Mouse (Mus musculus) thymus, postnatal 25 days (tissue): ENCODE measurements at regions not wholly inside any gene's neighbourhood (a gene's known extent, or its start where the extent isn't known, plus 50 kb on each side); places are given as distances from the start of the nearest gene placed in this dataset.

Experiments used
- DNase-seq: peaks from one replicate; pipeline ENCODE4 v3.0.0; 2022

DNA sequence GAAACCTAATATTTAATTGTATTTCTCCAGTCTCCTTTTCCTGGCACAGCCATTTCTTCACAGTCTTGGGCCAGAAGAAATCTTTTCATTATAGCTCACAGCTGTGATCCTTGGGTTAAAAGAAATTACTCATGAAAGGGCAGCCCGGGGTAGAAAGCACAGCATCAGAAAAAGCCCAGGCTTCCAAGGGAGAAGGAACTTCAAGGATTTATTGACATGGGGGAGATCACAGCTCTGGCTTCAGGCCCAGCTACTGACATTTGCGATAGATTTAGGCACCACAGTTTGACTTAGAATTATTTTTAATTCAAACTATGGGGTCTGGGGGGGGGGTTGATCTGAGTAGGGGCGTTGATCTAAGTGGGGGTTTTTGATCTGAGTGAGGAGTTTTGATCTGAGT lies 291.3 kb downstream of the Gm9195 start:
- no peak for DNase-seq

DNA sequence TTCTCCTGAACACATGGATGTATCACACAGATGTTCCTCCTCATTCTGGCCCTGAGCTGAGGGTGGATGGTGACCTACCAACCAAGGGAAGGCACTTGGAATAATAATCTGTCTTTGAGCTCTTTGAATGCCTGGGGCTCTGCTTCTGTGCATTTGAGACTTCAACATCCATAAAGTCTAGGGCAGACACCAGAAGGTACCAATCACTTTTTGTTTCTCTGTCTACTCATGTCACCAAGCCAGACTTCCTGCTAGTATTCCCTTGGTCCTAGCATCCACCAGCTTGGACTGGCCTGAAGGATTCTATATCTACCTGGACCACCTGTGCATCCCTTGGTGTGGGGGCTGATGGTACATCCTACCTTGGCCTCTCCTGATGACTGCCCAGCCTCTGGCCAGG lies 291.7 kb downstream of the Gm9195 start:
- DNase-seq: no peak

DNA sequence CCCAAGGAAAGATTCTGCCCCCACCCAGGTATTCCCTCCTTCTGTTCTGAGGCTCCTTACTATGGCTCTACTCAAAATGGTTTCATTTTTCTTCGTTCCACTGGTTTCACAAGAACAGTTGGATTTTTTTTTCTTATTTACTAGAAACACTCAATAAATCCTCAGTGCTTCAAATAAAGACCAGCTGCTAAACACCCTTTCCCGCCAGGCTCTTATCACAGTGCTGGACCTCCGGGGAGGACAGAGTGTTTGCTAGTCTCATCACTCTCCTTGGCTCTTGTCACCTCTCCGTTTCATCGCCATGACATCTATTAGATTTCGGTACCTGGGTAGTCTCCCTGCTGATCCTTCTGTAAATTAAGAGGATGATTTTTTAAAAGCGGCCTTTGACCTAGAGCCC lies 293.7 kb downstream of the Gm9195 start:
- no peak for DNase-seq

DNA sequence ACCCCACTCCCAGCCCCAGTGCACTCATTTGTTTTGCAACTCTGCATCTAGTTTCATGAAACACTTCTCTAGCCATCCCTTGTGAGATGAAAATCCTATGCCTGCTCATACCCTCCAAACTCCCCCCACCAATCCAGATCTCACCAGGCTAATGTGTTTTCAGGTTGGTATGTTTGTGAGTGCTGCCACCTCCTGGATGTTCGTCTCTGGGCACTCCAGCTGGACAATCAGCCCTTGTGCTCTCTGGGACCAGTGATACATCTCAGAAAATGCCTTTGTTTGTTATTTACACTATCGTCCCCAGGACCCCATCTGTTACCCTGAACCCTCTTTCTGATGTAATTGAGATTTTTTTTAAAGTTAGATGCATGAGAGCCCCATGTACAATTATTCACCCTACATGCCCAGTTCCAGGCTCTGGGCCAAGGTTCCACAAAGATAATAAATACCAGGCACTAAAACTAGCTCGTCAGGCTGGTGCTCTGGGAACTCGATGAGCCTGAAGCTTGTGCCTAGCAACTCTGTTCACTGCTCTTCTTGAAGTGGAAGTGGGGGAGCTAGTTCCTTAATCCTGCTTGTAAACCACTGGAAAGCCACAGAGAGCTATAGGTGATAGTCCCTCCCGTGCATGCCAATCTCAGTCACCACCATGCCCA lies 304.2 kb downstream of the Gm9195 start:
- DNase-seq: no peak

DNA sequence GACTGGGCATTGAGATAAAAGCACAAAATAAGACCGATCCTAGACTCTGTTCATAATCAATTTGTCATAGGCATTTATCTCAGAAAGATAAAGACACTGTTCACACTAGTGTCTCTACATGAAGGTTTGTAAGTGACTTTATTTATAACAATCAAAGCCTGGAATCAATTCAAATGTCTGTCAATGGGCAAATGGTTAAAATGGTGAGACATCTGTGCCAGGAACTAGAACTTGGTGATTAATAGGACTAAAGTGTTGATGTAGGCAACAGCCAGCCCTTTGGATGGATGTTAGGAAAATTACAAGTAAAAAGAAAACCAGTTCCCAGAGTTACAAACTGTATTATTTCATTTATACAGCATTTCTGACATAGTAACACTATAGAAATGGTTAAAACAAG lies 315.9 kb downstream of the Gm9195 start:
- DNase-seq: no peak

DNA sequence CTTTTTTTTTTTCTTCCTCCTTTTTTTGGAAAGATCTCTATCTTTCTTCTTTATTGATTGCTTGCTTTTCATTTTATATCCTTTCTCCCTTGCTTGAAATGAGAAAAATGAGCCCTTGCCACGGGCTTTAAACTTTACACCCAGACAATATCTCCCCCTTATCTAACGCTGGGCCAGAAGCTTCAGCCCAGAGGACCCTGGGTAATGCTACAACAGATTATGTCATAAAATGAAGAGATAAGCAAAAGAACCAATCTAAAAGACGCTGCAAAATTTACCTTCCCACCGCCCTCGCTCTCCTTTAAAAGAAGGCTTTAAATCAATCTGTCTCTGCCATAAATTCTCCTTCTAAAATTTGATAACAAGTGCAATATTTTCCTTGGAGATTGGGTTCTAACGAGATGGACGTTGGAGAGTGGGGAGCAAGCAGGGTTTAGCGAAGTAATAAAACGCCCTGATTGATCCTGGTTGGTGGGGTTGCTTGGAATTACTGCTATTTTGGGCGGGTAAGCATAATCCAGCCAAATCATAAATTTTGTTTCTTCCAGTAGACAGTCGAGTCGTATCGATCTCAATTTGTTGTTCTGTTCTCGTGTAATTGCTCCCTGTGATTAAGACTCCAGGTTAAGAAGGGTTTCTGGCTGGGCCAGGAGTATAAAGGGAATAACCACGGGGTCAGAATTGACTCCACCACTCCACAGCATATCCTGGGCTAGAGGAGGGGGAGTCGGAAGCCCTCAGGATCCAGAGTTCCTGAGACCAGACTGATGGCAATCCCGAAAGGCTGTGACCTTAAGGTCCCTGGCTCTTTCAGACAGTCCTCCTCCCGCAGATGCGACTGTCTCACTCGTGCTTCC lies 318.9 kb downstream of the Gm9195 start:
- DNase-seq: no peak

DNA sequence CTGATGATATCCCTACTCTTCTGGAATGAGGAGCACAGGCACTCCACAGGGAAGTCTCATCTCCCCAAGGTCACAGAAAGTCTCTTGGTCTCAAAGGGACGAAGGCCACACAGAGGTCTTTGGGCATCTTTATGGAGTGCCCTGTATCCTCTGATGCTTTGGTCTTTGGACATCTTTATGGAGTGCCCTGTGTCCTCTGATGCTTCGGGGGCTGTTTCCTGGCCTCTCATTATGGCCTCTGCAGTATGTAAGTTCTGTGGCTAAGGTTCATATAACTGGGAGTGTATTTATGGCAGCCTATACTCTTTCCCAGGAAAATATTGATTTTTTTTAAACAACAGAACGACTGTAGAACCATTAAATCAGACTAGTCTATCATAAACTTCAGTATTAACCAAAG lies 319.9 kb downstream of the Gm9195 start:
- DNase-seq: no peak

DNA sequence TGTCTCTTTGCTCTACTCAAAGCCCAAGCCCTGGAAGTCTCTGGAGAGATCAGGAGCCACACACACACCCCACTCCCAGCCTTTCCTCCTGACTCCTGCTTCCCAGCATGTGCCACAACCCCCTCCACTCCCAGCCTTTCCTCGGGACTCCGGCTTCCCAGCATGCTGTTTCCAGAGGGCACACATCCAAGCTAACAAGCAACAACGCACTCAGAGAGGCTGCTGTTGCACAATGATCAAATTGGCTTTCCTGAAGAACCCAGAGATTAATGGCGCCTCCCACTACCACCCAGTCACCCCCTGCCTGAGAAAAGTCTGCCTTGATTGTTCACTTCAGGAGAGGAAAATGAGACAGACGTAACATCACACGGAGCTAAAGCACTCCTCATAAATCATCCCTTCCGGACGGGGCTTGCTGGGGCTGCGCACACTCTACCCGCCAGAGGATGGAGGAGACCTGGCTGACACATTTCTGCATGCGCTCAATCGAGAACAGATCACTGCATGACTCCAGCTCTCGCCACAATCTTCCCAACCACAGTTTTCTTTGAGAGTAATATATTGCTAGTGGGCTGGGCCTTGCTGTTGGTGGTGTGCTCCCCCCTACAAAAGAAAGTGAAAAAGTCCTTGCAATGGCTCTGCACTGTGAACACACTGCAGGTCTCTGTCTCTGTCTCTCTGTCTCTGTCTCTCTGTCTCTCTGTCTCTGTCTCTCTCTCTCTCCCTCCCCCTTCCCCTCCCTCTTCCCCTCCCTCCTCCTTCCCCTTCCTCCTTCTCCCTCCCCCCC lies 332.9 kb downstream of the Gm9195 start:
- no peak for DNase-seq

DNA sequence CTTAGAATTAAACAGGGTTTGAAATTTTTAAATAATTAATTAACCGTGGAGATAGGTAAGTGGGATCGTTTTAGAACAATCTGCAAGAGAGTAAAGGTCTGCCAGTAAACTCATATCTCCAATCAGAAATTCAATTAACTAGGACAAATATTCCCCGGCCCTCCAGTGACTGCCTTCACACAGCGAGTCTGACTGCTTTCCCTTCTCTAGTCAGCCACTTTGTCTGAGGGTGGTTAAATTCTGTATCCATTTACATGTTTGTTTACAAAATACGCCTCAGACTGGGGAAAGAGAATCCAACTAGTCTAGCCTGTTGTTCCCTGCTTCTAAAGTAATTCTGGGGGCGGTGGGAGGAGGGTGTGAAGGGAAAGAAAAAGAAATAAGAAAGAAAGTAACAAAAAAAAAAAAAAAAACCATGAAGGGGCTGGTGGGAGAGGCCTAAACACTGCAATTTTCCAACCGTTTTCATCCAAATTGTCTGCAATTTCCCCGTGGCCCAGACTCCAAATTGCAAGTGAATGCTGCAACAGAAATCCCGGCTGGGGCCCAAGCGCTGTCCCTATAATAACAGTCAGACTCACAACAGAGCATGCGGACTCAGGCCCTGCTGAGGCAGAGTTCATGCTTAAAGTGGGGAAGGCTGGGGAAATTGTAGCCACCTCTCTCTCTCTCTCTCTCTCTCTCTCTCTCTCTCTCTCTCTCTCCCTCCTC lies 336.3 kb downstream of the Gm9195 start:
- no peak for DNase-seq

DNA sequence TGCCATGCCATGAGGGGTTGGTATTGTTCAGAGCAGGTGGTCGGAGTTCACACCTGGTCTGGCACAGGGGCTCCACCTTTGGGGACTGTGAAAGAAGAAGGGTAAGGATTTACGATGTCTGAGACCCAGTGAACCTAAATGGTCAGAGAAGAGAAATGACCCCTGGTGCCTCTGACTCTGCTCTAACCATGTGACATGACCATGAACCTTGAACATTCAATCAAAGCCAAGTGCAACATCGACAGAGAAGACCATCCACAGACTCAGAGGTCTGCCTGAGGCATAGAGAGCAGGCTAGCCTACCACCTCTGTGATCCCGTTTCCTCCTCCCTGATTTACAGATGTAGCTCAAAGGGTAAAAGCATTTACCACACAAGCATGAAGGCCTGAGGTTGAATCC lies 340.0 kb downstream of the Gm9195 start:
- DNase-seq: no peak

DNA sequence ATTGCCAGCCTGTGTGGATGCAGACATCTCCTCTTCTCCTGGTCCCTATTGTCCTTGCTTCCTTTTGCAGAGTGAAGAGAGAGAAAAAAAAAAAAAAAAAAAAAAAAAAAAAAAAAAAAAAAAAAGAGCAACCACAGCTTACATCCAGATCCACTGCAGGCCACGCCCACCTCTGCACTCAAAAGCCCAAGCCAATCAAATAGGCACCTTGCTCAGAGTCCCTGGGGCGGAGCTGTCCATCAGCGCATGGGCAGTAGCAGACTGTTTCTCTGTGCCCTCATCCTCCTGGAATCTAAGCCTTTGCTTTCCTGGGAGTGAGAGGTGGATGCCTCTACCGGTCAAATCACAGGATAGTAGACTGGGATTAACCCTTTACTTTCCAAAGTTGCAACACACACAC lies 342.2 kb downstream of the Gm9195 start:
- DNase-seq: no peak

DNA sequence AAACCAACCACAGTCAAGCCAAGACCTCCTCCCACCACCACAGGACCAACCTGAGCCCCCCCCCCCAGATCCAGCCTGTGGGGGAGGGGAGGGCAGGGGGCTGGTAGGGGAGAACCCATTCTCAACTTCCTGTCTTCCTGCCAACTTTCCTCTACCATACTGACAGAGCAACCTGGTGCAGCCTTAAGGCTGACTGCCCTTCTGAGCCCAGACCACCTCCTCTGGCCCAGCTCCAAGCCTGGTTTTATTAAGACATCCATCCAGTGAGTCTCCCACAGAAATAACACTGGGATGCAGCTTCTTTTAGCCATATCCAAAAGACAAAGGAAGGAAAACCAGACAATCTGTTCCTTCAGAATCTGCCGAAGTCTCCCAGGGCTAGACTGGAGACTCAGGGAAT lies 342.8 kb downstream of the Gm9195 start:
- no peak for DNase-seq

DNA sequence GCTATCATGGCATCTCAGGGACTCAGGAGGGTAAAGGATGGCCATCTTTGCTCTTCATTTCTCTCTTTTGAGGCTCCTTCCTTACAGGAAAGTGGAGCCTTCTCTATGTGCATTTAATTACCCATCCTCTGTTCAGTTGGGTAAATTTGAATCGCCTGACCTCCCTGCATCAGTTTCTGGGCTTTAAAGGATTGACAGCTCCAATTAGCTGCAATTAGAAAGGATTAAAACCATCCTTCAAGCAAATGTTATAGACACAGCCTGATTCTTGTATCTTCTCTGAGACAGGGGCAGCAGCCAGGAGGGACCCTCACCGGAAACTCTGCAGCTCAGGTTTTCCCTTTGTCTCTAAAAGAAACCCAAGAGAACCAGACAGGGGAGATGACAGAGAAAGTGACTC lies 345.3 kb downstream of the Gm9195 start:
- DNase-seq: no peak

DNA sequence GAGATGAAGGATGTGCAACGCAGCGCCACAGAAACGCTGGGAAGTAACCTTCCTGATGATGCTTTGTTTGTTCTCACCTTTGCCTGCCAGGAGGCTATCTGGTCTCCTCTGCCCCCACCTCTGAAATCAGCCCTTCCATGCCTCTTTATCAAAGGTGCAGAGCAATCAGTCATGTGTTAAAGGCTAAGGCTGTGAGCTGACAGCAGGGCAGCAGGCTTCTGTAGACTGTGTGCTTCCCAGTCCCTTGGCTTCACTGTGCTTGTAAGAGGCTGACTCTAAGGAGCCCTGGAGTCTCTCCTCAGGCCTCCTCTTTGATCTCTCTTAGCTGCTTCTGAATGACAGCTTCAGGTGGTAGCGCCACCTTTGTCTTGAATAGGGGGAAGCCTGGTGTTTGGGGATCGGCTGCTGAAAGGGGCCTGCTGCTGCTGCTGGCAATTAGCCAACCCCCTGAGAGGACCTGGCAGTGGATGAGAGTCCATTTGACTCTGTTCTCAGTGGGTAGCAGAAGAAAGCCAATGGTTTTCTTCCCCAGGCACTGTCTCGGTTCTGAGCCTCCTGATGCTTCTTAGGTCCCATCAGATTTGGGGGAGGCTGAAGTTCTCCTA lies 348.7 kb downstream of the Gm9195 start:
- DNase-seq: no peak

DNA sequence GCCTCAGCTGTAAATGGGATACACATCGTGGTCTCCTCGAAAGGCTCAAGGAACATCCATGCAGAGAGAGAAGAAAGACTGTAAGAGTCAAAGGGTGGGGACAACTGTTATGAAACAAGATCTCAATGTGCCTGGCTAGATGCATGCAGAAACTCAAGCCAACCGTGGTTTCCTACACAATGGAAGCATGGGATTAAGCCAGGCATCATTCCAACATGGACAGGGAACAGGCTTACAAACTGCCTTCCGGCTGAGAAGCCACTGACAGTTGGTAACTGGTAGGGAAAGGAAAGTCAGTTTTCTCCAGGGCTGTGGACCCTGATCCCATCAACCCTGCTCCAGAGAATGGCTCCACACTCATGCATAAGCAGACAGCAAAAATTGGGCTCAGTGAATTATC lies 350.5 kb downstream of the Gm9195 start:
- no peak for DNase-seq

DNA sequence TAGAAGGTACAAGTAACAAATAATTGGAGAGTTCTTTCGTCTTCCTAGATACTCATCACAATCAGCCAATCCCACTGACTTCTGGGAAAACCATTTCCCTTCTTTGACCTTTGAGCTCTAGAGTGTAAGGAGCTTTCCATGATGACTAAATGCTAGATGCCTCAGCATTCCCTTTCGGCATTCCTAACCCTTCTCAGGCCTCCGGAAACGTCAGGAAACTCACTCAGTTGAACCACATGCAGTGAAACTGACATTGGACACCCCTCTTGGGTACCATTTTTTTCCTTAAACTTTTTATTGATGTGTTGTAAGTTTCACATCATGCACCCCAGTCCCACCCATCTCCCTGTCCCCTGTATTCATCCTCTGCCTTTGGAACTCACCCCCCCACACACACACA lies 361.5 kb downstream of the Gm9195 start:
- DNase-seq: no peak

DNA sequence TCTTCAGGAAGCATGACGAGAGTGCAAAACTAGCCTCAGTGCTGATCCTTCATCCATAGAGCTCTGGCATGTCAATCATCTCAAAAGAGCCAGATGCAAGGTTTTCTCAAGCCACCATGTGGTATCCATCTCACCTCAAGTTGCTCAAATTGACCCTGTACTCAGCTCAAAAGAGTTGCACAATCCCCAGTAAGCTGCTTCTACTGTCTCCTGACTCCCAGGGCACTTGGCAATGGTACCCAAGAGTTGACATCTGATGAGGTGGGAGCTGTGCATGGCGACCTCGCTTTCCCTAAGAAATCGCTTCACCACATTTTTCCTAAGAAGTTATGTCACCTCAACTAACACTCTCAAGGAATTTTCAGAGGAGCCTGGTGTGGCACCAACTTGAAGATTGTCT lies 369.9 kb downstream of the Gm9195 start:
- no peak for DNase-seq

DNA sequence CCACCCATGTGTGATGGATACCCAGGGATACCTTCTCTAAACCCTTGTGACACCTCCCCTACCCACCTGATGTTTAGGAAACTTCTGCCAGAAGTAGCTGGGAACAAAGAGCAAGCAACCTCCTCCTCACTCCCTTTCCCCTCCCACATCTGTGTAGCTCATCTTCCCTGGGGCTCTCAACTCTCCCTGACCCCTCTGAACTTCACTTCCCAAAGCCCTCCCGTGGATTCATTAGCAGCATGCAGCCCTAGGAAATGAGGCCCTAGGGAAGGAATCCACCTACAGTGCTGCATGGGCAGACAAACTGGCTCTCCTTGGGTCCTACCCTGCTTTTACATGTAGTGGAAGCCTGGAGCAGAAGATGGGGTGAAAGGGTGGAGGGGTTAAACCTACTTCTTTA lies 370.6 kb downstream of the Gm9195 start:
- DNase-seq: no peak

DNA sequence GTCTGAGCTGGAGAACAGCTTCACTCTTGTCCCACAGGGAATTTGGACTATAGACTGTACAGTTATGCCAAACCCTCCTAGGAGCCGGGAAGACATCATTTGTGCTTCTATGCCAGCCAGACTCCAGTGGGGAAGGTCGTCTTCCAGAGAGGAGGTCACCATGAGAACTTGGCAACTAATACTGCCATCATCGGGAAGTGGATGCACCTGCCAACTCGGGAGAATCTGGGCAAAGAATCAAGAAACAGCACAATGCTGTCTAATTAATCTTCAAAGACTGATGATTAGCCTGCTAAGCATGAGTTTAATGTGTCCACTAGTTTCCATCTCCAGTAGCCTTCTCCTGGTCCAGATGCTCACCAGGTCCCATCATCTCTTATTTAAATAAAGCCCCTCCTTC lies 374.8 kb downstream of the Gm9195 start:
- DNase-seq: no peak

DNA sequence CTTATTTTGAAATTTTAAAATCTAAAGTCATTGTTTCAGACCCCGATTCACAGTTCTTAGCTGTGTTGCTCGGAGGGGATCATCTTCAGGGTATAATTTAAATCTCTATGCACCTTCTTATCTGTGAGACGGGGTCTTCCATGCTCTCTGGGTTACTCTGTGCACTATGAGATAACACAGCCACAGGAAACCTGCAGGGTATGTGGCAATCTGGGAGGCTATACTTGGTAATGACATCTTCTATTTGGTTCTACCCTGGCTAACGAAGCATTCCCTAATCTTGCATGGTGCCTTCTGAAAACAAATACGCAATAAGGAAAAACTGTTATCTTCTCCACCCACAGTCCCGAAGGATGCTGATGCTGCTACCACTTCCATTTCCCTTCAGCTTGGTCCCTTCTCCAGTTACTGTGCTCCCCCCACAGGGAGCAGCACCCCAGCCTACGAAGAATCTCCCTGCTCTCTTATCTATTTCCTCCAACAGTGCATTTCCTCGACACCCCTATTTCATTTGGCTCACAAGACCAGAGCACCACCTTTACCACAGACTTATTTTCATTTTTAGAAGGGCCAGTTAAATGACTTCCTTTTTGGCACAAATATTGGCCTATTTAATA lies 378.2 kb downstream of the Gm9195 start:
- no peak for DNase-seq

DNA sequence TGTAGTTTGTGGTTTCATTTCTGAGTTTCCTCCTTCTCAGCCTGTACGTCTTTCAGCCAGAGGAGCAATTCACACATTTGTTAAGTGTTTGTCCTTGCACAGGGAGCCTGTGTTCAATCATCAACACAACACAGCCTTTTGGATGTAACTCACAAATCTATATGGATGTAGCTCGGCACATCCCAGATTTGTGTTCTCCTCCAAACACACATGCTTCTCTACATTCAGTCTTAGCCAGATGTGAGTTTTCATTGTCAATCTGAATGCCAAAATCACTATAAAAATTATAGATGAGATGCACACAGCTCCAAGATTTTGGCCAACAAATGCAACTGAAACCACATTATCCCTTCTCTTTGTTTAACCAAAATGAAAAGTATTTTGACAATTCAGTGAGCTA lies 380.9 kb downstream of the Gm9195 start:
- DNase-seq: no peak

DNA sequence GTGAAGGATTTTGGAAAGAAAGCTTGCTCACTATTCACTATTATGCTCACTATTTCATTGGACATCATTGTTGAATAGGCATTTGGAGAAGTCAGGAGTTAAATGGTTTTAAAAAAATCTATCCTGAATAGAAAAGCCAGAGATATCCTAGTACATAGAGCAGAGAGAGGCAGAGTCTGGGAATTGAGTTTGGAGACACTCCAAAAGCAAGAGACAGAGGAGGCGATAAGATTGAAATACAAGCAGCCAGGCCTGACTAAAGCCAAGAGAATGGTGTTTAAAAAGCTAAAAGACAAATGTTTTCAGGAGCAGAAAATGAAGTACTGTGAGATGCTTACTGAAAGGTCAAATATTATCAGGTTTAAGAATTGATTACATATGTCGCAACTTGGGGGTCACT lies 400.1 kb downstream of the Gm9195 start:
- no peak for DNase-seq
